In genomic region chr11:16951761-16952010, GRCm38 (mm10) we compare ENCODE assay signal across 8 mouse cellular contexts. TPM values are rescaled to one million over a fixed set of nuclear protein-coding genes. Genes with fewer than 3 reads are reported as not detected.
DNase-seq lines count a peak whose midpoint lies in the region; ATAC-seq and TF ChIP-seq lines count a peak whose summit lies in the region.

No protein-coding gene starts in this region.

- peak overlapping the region; percentile 79 for H3K4me3 ChIP-seq in gastrocnemius, adult 2 months
- H3K4me3 ChIP-seq in forebrain, embryonic 15.5 days, result peak overlapping the region; percentile 62
- H3K4me3 ChIP-seq in liver, postnatal 0 days (ENCODE audit: low read depth, low read length), result peak overlapping the region; percentile 75

- H3K36me3 ChIP-seq in forebrain, embryonic 15.5 days, result no peaks in the 10 kb centered on the region
- no peaks in the 10 kb centered on the region for H3K36me3 ChIP-seq in liver, postnatal 0 days (replicated peaks; ENCODE audit: insufficient read depth, low read length)

- H3K4me1 ChIP-seq in forebrain, embryonic 15.5 days, result peaks cover 15% of the 10 kb centered on the region
- peaks cover 10% of the 10 kb centered on the region for H3K4me1 ChIP-seq in liver, postnatal 0 days (ENCODE audit: insufficient read depth)

- intact Hi-C loops in gastrocnemius, adult 2 months (cut with DNase I), result loop anchor here (5.0 kb wide), 2 partner anchors 206 to 444 kb away; partner anchors contain the start of genes Ppp3r1 and Sec61g

- H3K4me2 ChIP-seq in forebrain, embryonic 15.5 days (replicated peaks), result peak overlapping the region; percentile 90
- peak overlapping the region; percentile 89 for H3K4me2 ChIP-seq in liver, postnatal 0 days (ENCODE audit: low read depth, low read length)

- TF ChIP-seq CTCF in gastrocnemius, adult 2 months (IDR thresholded peaks at IDR 0.05), result no peak
- TF ChIP-seq CTCF in liver, postnatal 0 days (IDR thresholded peaks at IDR 0.05; ENCODE audit: low read depth), result no peak

- 1% methylated on average over 9 of the region's 9 CpGs for WGBS in forebrain, embryonic 15.5 days
- 1% methylated on average over 9 of the region's 9 CpGs for WGBS in liver, postnatal 0 days (ENCODE audit: insufficient replicate concordance)

- ATAC-seq in forebrain, embryonic 15.5 days (replicated peaks), result no peak
- ATAC-seq in liver, postnatal 0 days, result peak; percentile 1; the same call in 1 of the 2 replicates

- no peak overlapping the region for H3K27ac ChIP-seq in gastrocnemius, adult 2 months
- no peak overlapping the region for H3K27ac ChIP-seq in forebrain, embryonic 15.5 days (replicated peaks)
- H3K27ac ChIP-seq in liver, postnatal 0 days (ENCODE audit: low read depth), result peak overlapping the region; percentile 66

- H3K9me3 ChIP-seq in forebrain, embryonic 15.5 days, result no peaks in the 10 kb centered on the region
- H3K9me3 ChIP-seq in liver, postnatal 0 days (ENCODE audit: low read length), result no peaks in the 10 kb centered on the region

- H3K9ac ChIP-seq in forebrain, embryonic 15.5 days (replicated peaks), result peak overlapping the region; percentile 63
- H3K9ac ChIP-seq in liver, postnatal 0 days (replicated peaks), result peak overlapping the region; percentile 82

- H3K27me3 ChIP-seq in forebrain, embryonic 15.5 days, result no peaks in the 10 kb centered on the region
- no peaks in the 10 kb centered on the region for H3K27me3 ChIP-seq in liver, postnatal 0 days (ENCODE audit: insufficient read depth, low read length)

- TF ChIP-seq EP300 in liver, postnatal 0 days (IDR thresholded peaks at IDR 0.05; ENCODE audit: low read depth), result no peak

- no peak for DNase-seq in gastrocnemius, adult 2 months
- DNase-seq in gastrocnemius, postnatal 4 days (ENCODE audit: low spot score in 2 of 2), result no peak
- peak; percentile 71 for DNase-seq in 416B (ENCODE audit: low read depth)
- DNase-seq in liver, postnatal 0 days, result no peak
- DNase-seq in layer of hippocampus, postnatal 14 days (ENCODE audit: low spot score in 2 of 2), result no peak
- DNase-seq in ovary, postnatal 36 days (ENCODE audit: low spot score), result no peak
- no peak for DNase-seq in adrenal gland, adult (ENCODE audit: inconsistent age in 2 of 2, low spot score in 1 of 2)

RNA-seq across cellular contexts. Expression of gene Fbxo48, which starts 0.5 kb away (rescaled TPM):
- under 1 TPM in 1 of 2 experiments, not detected in 1; 0.31 TPM for total RNA-seq in gastrocnemius, adult 2 months (2021)
- 1 to 10 TPM; 2.2 to 2.5 TPM for total RNA-seq in gastrocnemius, postnatal 4 days (2021)
- polyA plus RNA-seq in forebrain, embryonic 15.5 days (2015; fragmentation: Nextera tagmentation; extraction: Ambion mirVana), result 0.98 and 1.1 TPM in 2 replicates
- polyA plus RNA-seq in liver, postnatal 0 days (2015; fragmentation: Nextera tagmentation; extraction: Ambion mirVana), result 0.75 TPM in 2 replicates
- 1 to 10 TPM in 1 of 2 experiments, under 1 TPM in 1; 0.57 to 1.3 TPM for total RNA-seq in layer of hippocampus, postnatal 14 days (2021)
